Mouse (Mus musculus) erythroblast, embryonic 14.5 days (primary cell): ENCODE data around the gene Dennd5b. TPM values are rescaled to one million over a fixed set of nuclear protein-coding genes. Genes with fewer than 3 reads are reported as not detected.

ENCODE experiments used
- H3K27me3 ChIP-seq: 2 replicates; pipeline ENCODE4 v1.6.1; 2012; ENCODE audit warnings: inconsistent platforms; ENCODE audit not compliant: control insufficient read depth
- H3K36me3 ChIP-seq: 2 replicates; pipeline ENCODE4 v1.6.1; 2012; ENCODE audit warnings: mild to moderate bottlenecking, inconsistent platforms; ENCODE audit not compliant: control insufficient read depth
- H3K4me1 ChIP-seq: 2 replicates; pipeline ENCODE4 v1.6.1; 2012; ENCODE audit warnings: inconsistent platforms; ENCODE audit not compliant: control insufficient read depth
- H3K4me3 ChIP-seq: replicated peaks from 2 replicates; pipeline ENCODE3; 2012; ENCODE audit warnings: moderate library complexity, mild to moderate bottlenecking, inconsistent platforms
- H3K9me3 ChIP-seq: 2 replicates; pipeline ENCODE4 v1.6.1; 2012; ENCODE audit warnings: low read length, inconsistent platforms, mixed read lengths; ENCODE audit not compliant: control insufficient read depth
- GATA1 ChIP-seq: IDR thresholded peaks from 2 replicates; pipeline ENCODE4 v1.6.1; 2012; ENCODE audit warnings: low read length, inconsistent platforms, mixed read lengths
- TAL1 ChIP-seq: IDR thresholded peaks from 3 replicates; pipeline ENCODE4 v1.6.1; 2012; ENCODE audit warnings: low read length, inconsistent platforms, mixed read lengths
- polyA plus RNA-seq: library from polyadenylated mRNA; stranded (reverse); fragments of >175 nt; gene quantifications from 2 replicates; pipeline ENCODE4 v1.2.3, GENCODE M21; 2012

Gene Dennd5b
- polyA plus RNA-seq, 1 experiment, result 0.01 TPM

DNA sequence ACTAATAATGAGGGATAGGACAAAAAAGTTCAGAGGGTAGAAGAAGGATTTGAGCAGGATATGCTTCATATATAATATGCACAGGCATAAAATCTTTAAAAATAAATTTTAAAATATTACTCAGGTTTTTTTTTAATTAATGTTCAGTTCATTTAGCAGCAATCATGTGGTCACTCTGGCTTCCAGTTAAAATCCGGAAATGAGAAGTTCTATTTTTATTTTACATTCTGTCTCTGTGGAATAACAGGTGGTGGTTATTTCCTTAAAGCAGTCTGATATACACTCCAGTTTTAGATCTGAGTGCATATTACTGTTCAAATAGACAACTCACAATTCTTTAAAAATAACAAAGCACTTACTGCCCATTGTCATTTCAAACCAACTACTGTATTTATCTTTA, 6.9 kb downstream of the Dennd5b start:
- Histone ChIP-seq H3K4me3 (no peak overlapping the region), H3K27me3 (peaks cover 12% of the 10 kb centered on the region), H3K9me3 (no peaks in the 10 kb centered on the region), H3K36me3 (no peaks in the 10 kb centered on the region), H3K4me1 (no peaks in the 10 kb centered on the region)
- TF ChIP-seq TAL1 (no peak), GATA1 (no peak)

DNA sequence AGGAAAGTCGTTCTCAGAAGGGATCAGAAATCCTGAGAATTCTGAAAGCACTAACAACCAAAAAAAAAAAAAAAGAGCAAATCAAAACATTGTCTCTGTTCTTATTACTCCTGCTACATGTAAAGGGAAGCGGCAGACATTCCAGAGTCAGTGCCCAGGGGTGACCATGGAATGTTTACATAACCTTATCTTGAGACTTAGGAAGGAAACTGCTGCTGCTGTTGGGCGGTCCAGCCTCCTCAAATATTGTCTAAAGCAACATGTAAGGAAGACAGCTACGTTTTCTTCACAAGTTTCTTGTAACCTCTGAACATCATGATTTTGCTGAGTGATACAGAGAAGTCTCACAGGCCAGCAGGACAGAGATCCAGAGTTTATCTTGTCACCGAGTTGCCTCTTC, 8.0 kb downstream of the Dennd5b start:
- no peak for TF ChIP-seq GATA1
- TF ChIP-seq TAL1, result no peak
- no peaks in the 10 kb centered on the region for H3K36me3 ChIP-seq
- H3K4me3 ChIP-seq, result no peak overlapping the region
- peaks cover 2% of the 10 kb centered on the region; the same call in 1 of the 2 replicates for H3K27me3 ChIP-seq
- H3K9me3 ChIP-seq, result no peaks in the 10 kb centered on the region
- no peaks in the 10 kb centered on the region for H3K4me1 ChIP-seq

GRCm38 (mm10) chr6:149092406-149092805, 9.1 kb downstream of the Dennd5b start:
- no peak for TF ChIP-seq TAL1
- no peak for TF ChIP-seq GATA1

GRCm38 (mm10) chr6:149077136-149077808, 24.2 kb downstream of the Dennd5b start:
- Histone ChIP-seq H3K36me3 (no peaks in the 10 kb centered on the region; the same call in 1 of the 2 replicates), H3K4me3 (no peak overlapping the region), H3K4me1 (no peaks in the 10 kb centered on the region), H3K27me3 (no peaks in the 10 kb centered on the region), H3K9me3 (no peaks in the 10 kb centered on the region)
- TF ChIP-seq TAL1 (no peak), GATA1 (no peak)

More at GRCm38 (mm10) chr6:149092406-149092805, 9.1 kb downstream of the Dennd5b start:
- Histone ChIP-seq H3K9me3 (no peaks in the 10 kb centered on the region), H3K4me1 (no peaks in the 10 kb centered on the region), H3K27me3 (no peaks in the 10 kb centered on the region), H3K36me3 (no peaks in the 10 kb centered on the region), H3K4me3 (no peak overlapping the region)

GRCm38 (mm10) chr6:149073854-149074253, 27.6 kb downstream of the Dennd5b start:
- TF ChIP-seq GATA1, result no peak
- no peak for TF ChIP-seq TAL1
- H3K4me1 ChIP-seq, result no peaks in the 10 kb centered on the region
- no peak overlapping the region for H3K4me3 ChIP-seq
- H3K27me3 ChIP-seq, result no peaks in the 10 kb centered on the region
- H3K9me3 ChIP-seq, result no peaks in the 10 kb centered on the region
- no peaks in the 10 kb centered on the region; the same call in 1 of the 2 replicates for H3K36me3 ChIP-seq

DNA sequence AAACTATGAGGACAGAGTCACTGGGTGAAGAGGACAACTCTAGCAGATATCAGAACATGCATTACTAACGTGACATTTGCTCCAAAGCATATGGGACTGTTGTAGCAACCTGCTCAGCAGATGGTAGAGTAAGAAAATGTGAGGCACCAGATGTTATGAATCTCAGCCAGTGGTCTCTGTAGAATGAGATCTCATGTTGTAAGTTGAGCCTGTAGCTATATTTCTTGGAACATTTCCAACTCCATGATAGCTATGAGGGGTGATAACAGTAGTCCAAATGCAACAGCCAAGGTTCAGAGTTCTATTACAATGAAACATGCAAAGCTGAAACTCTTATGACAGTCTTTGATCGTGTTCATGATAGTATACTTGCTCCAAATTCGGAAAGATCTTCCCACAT, 28.6 kb downstream of the Dennd5b start:
- H3K4me3 ChIP-seq, result no peak overlapping the region
- no peaks in the 10 kb centered on the region; the same call in 1 of the 2 replicates for H3K36me3 ChIP-seq
- no peak for TF ChIP-seq TAL1
- TF ChIP-seq GATA1, result no peak
- H3K9me3 ChIP-seq, result no peaks in the 10 kb centered on the region
- no peaks in the 10 kb centered on the region for H3K4me1 ChIP-seq
- no peaks in the 10 kb centered on the region for H3K27me3 ChIP-seq

GRCm38 (mm10) chr6:149070592-149071124, 30.8 kb downstream of the Dennd5b start:
- no peaks in the 10 kb centered on the region for H3K36me3 ChIP-seq
- H3K27me3 ChIP-seq, result no peaks in the 10 kb centered on the region
- H3K4me3 ChIP-seq, result no peak overlapping the region
- no peaks in the 10 kb centered on the region for H3K4me1 ChIP-seq
- TF ChIP-seq TAL1, result no peak
- TF ChIP-seq GATA1, result no peak
- no peaks in the 10 kb centered on the region for H3K9me3 ChIP-seq

GRCm38 (mm10) chr6:149063382-149063781, 38.1 kb downstream of the Dennd5b start:
- TF ChIP-seq GATA1 (no peak), TAL1 (no peak)
- H3K9me3 ChIP-seq, result no peaks in the 10 kb centered on the region
- no peaks in the 10 kb centered on the region for H3K36me3 ChIP-seq
- no peaks in the 10 kb centered on the region for H3K27me3 ChIP-seq
- H3K4me3 ChIP-seq, result no peak overlapping the region
- no peaks in the 10 kb centered on the region for H3K4me1 ChIP-seq

DNA sequence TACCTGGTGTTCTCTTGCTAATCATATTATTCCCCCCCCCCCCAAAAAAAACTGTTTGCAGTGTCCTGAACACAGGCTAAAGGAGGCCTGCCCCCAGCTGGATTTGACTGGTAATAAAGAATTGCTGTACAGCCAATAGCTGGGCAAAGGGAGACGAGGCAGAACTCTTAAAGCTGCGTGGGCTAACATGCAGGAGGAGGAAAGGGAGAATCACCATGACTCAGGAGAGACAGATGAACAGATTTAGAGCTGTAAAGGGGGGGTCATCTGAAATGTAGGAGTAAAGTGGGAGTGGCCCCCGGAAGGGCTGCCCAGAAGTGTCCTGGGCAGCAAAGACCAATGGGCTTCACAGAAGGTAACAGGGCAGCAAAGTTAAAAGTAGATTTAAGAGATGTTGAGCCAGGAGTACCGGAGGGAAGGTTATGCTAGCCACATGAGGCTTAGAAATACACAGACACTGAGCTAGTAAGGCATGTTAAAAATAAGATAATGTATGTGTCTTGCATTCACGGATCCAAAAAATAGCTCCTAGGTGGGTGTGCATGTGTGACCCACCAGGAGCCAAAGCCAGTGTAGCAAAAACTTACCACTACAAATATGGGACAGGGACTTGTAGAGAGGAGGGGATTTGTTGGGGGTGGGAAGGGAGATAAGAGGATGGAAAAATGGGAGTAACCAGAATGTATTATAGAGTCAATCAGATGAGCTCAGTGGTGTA, 40.7 kb downstream of the Dennd5b start:
- TF ChIP-seq TAL1 (no peak), GATA1 (no peak)
- H3K27me3 ChIP-seq, result no peaks in the 10 kb centered on the region

More for the DNA sequence above, 40.7 kb downstream of the Dennd5b start:
- no peaks in the 10 kb centered on the region for H3K36me3 ChIP-seq
- no peak overlapping the region for H3K4me3 ChIP-seq
- no peaks in the 10 kb centered on the region for H3K9me3 ChIP-seq
- H3K4me1 ChIP-seq, result no peaks in the 10 kb centered on the region
